ENCODE assay signal across 13 mouse cellular contexts in genomic region chr11:20743353-20743752, GRCm38 (mm10). TPM values are rescaled to one million over a fixed set of nuclear protein-coding genes. Genes with fewer than 3 reads are reported as not detected.
A peak's percentile ranks its signal among the peaks of the same experiment; 100 is the strongest.
DNase-seq lines count a peak whose midpoint lies in the region; ATAC-seq lines count a peak whose summit lies in the region.
"Had no signal": no experiment of that assay in that cellular context is flagged by ENCODE, and none has a peak within 500 bp of the region (broad histone marks: within the 10 kb centered on the region; RNA-seq: fewer than 3 reads in every experiment).

No protein-coding gene starts in this region.

- peaks cover 3% of the 10 kb centered on the region; the same call in 1 of the 2 replicates for H3K4me1 ChIP-seq in kidney, embryonic 15.5 days
- H3K4me1 ChIP-seq: embryonic facial prominence, embryonic 13.5 days; heart, embryonic 10.5 days had no signal

- DNase-seq in 3T3-L1 (ENCODE audit: low read depth, low spot score): peak; percentile 6
- peak; percentile 48 for DNase-seq in A20 (ENCODE audit: low read depth, low spot score)
- peak; percentile 71 for DNase-seq in induced T-regulatory cell, adult 2 months (ENCODE audit: low read depth)
- peak; percentile 13 for DNase-seq in splenic B cell, adult 2 months (ENCODE audit: low read depth, low spot score)
- no peak for DNase-seq in adrenal gland, postnatal 25 days

- no peak for ATAC-seq in kidney, embryonic 15.5 days (replicated peaks; ENCODE audit: low FRiP score)
- ATAC-seq: forebrain, embryonic 14.5 days; intestine, embryonic 16.5 days; Patski had no signal

- no peak overlapping the region for H3K4me2 ChIP-seq in kidney, embryonic 15.5 days

- H3K4me3 ChIP-seq in kidney, embryonic 15.5 days (replicated peaks): no peak overlapping the region
- H3K4me3 ChIP-seq: embryonic facial prominence, embryonic 13.5 days; heart, embryonic 10.5 days; heart, embryonic 15.5 days had no signal

- H3K27me3 ChIP-seq in splenic B cell, adult 2 months (ENCODE audit: control insufficient read depth, insufficient read depth, low read length, poor library complexity, severe bottlenecking): no peaks in the 10 kb centered on the region
- H3K27me3 ChIP-seq in kidney, embryonic 15.5 days: no peaks in the 10 kb centered on the region
- H3K27me3 ChIP-seq: embryonic facial prominence, embryonic 13.5 days; heart, embryonic 15.5 days; Patski had no signal

- H3K9ac ChIP-seq in kidney, embryonic 15.5 days: no peak overlapping the region
- H3K9ac ChIP-seq: embryonic facial prominence, embryonic 13.5 days; heart, embryonic 15.5 days; hindbrain, embryonic 14.5 days had no signal

- H3K27ac ChIP-seq in kidney, embryonic 15.5 days: no peak overlapping the region
- H3K27ac ChIP-seq: embryonic facial prominence, embryonic 13.5 days; heart, embryonic 10.5 days; heart, embryonic 15.5 days had no signal

- H3K36me3 ChIP-seq in splenic B cell, adult 2 months (ENCODE audit: control insufficient read depth, insufficient read depth, low read length, poor library complexity, severe bottlenecking): no peaks in the 10 kb centered on the region
- no peaks in the 10 kb centered on the region for H3K36me3 ChIP-seq in kidney, embryonic 15.5 days
- H3K36me3 ChIP-seq: embryonic facial prominence, embryonic 13.5 days; heart, embryonic 10.5 days; heart, embryonic 15.5 days had no signal

- no peaks in the 10 kb centered on the region for H3K9me3 ChIP-seq in kidney, embryonic 15.5 days (replicated peaks)
- H3K9me3 ChIP-seq: embryonic facial prominence, embryonic 13.5 days; heart, embryonic 10.5 days; heart, embryonic 15.5 days had no signal

RNA-seq across cellular contexts. Expression of gene Aftph, which starts 2.0 kb away (rescaled TPM):
- 72.2 and 74.5 TPM in 2 replicates for total RNA-seq in adrenal gland, postnatal 25 days (2021)
- polyA plus RNA-seq in kidney, embryonic 15.5 days (2015; fragmentation: Nextera tagmentation; extraction: Ambion mirVana): 22.0 and 23.0 TPM in 2 replicates
